Mouse (Mus musculus) small intestine, adult 2 months (tissue): ENCODE results near the gene Adam15.

Source experiments
- CTCF ChIP-seq: fragments of 200-500 bp; IDR thresholded peaks from 2 replicates; pipeline ENCODE4 v1.5.1; 2012; ENCODE audit warnings: low read depth, mild to moderate bottlenecking, control low read depth, inconsistent platforms, low read length, moderate library complexity, mixed read lengths; ENCODE audit not compliant: insufficient replicate concordance, insufficient read length; ENCODE audit errors: extremely low read depth
- POLR2A ChIP-seq: fragments of 200-500 bp; IDR thresholded peaks from 2 replicates; pipeline ENCODE4 v1.6.1; 2012; ENCODE audit warnings: low read depth, mild to moderate bottlenecking, control low read depth, inconsistent platforms, low read length, moderate library complexity

DNA sequence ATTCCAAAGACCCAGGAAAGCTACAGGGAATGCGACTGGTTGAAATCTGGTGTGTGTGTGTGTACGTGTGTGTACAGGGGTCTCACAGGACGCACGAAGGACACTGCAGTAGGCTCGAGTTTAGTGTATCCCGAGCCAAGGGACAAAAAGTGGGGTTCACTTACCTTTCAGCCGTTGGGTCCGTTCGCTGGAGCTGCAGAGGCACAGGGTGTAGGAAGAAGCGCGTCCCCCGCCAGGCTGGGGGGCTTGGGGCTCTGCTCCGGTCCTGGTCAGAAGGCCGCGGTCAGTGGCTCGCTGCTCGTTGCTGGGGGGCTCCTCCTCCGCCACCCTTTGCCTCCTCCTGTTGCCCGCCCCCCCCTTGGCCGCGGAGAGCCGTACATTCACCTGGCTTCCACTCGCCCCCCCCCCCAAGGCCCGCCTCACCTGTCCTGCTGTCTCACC is 43.1 kb upstream of the Adam15 start:
- TF ChIP-seq CTCF = no peak
- no peak for TF ChIP-seq POLR2A
